Mouse (Mus musculus): ENCODE data around the gene Ccdc148.

The Ccdc148 gene

DNA sequence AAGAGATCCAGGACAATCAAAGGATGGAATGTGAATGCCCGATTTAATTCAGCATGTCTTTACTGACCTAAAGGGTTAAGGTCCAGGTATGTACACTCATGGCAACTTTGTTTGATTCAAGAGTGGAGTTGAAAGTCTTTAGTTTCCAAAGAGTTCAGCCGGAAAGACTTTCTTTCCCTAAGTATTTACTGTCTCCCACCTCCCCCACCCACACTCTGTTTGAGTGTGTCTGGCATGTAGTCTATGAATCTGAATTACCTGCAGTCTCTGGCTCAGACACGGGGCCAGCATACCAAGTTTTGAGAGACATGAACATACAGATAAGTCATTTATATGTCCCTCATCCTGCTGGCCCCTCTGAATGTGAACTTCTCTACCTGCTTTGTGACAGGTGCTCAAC is 374.3 kb downstream of the Ccdc148 start:
- DNase-seq (ENCODE audit: low read depth, low spot score) = no peak

- no peak for DNase-seq (ENCODE audit: low read depth, low spot score)
These were observed 377.0 kb downstream of the Ccdc148 start for GRCm38 (mm10) chr2:58783526-58783925.

DNA sequence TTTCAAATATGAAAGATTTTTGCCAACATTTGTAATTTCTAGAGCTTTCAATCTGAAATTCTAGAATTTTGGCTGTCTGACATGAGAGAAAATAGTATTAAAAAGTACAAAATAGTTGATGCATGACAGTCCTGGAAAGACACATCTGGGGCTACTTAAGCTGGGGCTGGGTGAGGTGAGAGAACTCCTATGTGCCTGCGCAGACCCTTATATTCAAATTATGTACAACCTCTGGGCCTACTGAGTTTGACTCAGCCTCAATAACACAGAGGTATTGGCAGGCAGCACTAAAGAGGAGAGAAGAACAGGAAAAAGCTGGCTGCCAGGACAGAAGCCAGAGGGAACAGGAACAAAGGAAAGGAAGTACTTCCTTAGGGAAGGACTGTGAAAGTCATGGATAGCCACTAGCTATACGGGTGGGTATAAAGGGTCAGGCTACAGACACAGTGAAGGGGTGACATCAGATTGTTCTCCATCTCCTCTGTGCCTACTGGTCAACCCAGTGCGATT is 381.4 kb downstream of the Ccdc148 start:
- DNase-seq (ENCODE audit: low read depth, low spot score) = no peak

DNA sequence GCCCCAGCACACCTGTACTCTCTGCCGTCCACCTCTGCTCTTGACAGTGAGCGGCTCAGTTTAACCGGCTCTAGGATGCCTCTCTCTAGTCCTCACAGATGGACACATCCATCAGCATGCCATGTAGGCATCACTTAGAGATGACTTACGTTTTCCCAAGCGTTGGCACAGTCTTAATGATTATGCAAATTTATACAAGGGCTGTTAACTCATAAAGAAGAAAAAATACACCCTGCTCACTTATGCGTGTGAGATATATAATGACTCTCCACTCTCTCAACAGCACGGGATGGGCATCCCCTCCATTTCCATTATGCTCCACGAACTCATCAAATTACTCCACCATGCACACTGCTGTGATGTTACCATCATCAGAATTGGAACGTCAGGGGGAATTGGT is 386.6 kb downstream of the Ccdc148 start:
- DNase-seq (ENCODE audit: low read depth, low spot score) = no peak
